Mouse (Mus musculus): Measurements from ENCODE around the gene Npepps. TPM values are rescaled to one million over a fixed set of nuclear protein-coding genes. Genes with fewer than 3 reads are reported as not detected.
"Not testable (repeated sequence)": the region's sequence is repeated elsewhere in the genome, so short reads cannot be mapped to it uniquely, and the experiment has no call there.

The Npepps gene
- total and polyA plus RNA-seq, 3 experiments: 20.5 to 41.6 TPM; not detected in 1

DNA sequence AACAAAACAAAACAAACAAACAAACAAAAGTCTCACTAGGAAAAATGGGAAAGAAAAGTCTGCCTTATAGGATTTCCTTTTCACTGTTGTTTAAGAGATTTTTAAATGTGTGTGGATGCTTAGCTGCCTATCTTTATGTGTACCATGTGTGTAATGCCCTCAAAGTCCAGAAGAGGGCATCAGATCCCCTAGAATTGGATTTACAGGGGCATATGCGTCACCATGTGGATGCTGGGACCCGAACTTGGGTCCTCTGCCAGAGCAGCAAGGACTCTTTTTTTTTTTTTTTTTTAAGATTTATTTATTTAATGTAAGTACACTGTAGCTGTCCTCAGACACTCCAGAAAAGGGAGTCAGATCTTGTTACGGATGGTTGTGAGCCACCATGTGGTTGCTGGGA lies 33.7 kb upstream of the Npepps start:
- TF ChIP-seq MYC (IDR thresholded peaks at IDR 0.05; ENCODE audit: low read depth, low read length) (peak; percentile 56; the same call in 1 of the 2 replicates), HCFC1 (IDR thresholded peaks at IDR 0.05; ENCODE audit: low read depth, low read length) (no peak), POLR2A (IDR thresholded peaks at IDR 0.05; ENCODE audit: control insufficient read depth in 1 of 2, insufficient read depth in 1 of 2, low read depth in 1 of 2, low read length in 2 of 2, poor library complexity in 1 of 2) (no peak), CTCF (IDR thresholded peaks at IDR 0.05 in 2 of 3, conservative IDR thresholded peaks at IDR 0.05 in 1 of 3; ENCODE audit: control insufficient read depth in 1 of 3, insufficient read depth in 1 of 3, low read depth in 2 of 3, low read length in 3 of 3, poor library complexity in 1 of 3, severe bottlenecking in 1 of 3) (peak; percentile 37 to 69 (median 64)), TBP (IDR thresholded peaks at IDR 0.05; ENCODE audit: low read depth, low read length) (0 out of 2 replicates have a peak, but pooled peaks have one; percentile 37), GABPA (IDR thresholded peaks at IDR 0.05; ENCODE audit: low read depth, low read length) (no peak), TAL1 (IDR thresholded peaks at IDR 0.05; ENCODE audit: low read length) (no peak), ELF1 (IDR thresholded peaks at IDR 0.05; ENCODE audit: low read depth, low read length) (no peak), ZNF384 (IDR thresholded peaks at IDR 0.05; ENCODE audit: low read depth, low read length) (peak; percentile 57; the same call in 1 of the 2 replicates), SMC3 (IDR thresholded peaks at IDR 0.05; ENCODE audit: low read depth, low read length) (peak; percentile 44), ZC3H11A (IDR thresholded peaks at IDR 0.05; ENCODE audit: low read depth, low read length) (0 out of 2 replicates have a peak, but pooled peaks have one; percentile 13), RAD21 (IDR thresholded peaks at IDR 0.05; ENCODE audit: low read depth, low read length) (peak; percentile 39)
- peak; percentile 83 for DNase-seq (ENCODE audit: low read depth, low spot score)
- Histone ChIP-seq H3K36me3 (ENCODE audit: control insufficient read depth in 1 of 2, insufficient read depth in 2 of 2, low read length in 2 of 2) (peaks cover 1 to 21% of the 10 kb centered on the region in 2 experiments; a peak in 3 of 4 replicates), H3K4me3 (ENCODE audit: control insufficient read depth in 1 of 2, insufficient read depth in 1 of 2, low read depth in 2 of 2, low read length in 2 of 2) (no peak overlapping the region), H3K9ac (ENCODE audit: control insufficient read depth, low read depth, low read length, poor library complexity, severe bottlenecking) (no peak overlapping the region), H3K27me3 (ENCODE audit: control insufficient read depth in 1 of 2, insufficient read depth in 2 of 2, low read length in 2 of 2) (no peaks in the 10 kb centered on the region), H3K79me2 (ENCODE audit: control insufficient read depth, insufficient read depth, low read length, poor library complexity) (peaks cover 5% of the 10 kb centered on the region), H3K4me1 (ENCODE audit: control insufficient read depth in 1 of 2, insufficient read depth in 2 of 2, low read length in 2 of 2) (peaks cover 0 to 21% of the 10 kb centered on the region in 2 experiments; a peak in 3 of 4 replicates), H3K9me3 (replicated peaks; ENCODE audit: insufficient read depth, low read length) (no peaks in the 10 kb centered on the region), H3K27ac (ENCODE audit: control insufficient read depth, low read depth, low read length) (no peak overlapping the region)

- Histone ChIP-seq H3K4me1 (ENCODE audit: control insufficient read depth in 1 of 2, insufficient read depth in 2 of 2, low read length in 2 of 2) (peaks cover 3 to 21% of the 10 kb centered on the region in 2 experiments; a peak in 3 of 4 replicates), H3K36me3 (ENCODE audit: control insufficient read depth in 1 of 2, insufficient read depth in 2 of 2, low read length in 2 of 2) (peaks cover 0 to 25% of the 10 kb centered on the region in 2 experiments; a peak in 3 of 4 replicates)
- not testable (repeated sequence) for H3K9ac ChIP-seq (ENCODE audit: control insufficient read depth, low read depth, low read length, poor library complexity, severe bottlenecking); H3K9me3 ChIP-seq (replicated peaks; ENCODE audit: insufficient read depth, low read length); H3K79me2 ChIP-seq (ENCODE audit: control insufficient read depth, insufficient read depth, low read length, poor library complexity); H3K27me3 ChIP-seq (ENCODE audit: control insufficient read depth in 1 of 2, insufficient read depth in 2 of 2, low read length in 2 of 2); DNase-seq (ENCODE audit: low read depth, low spot score); H3K4me3 ChIP-seq (ENCODE audit: control insufficient read depth in 1 of 2, insufficient read depth in 1 of 2, low read depth in 2 of 2, low read length in 2 of 2); H3K27ac ChIP-seq (ENCODE audit: control insufficient read depth, low read depth, low read length)
- TF ChIP-seq ZNF384 (IDR thresholded peaks at IDR 0.05; ENCODE audit: low read depth, low read length): peak; percentile 57; the same call in 1 of the 2 replicates
These were observed 32.4 kb upstream of the Npepps start for GRCm38 (mm10) chr11:97312871-97313270.

GRCm38 (mm10) chr11:97310895-97311631 lies 30.6 kb upstream of the Npepps start:
- H3K9me3 ChIP-seq (replicated peaks; ENCODE audit: insufficient read depth, low read length): no peaks in the 10 kb centered on the region
- H3K36me3 ChIP-seq (ENCODE audit: control insufficient read depth in 1 of 2, insufficient read depth in 2 of 2, low read length in 2 of 2): peaks cover 0 to 16% of the 10 kb centered on the region in 2 experiments; a peak in 2 of 4 replicates
- H3K4me1 ChIP-seq (ENCODE audit: control insufficient read depth in 1 of 2, insufficient read depth in 2 of 2, low read length in 2 of 2): peaks cover 3 to 16% of the 10 kb centered on the region in 2 experiments; a peak in 3 of 4 replicates
- no peak overlapping the region for H3K27ac ChIP-seq (ENCODE audit: control insufficient read depth, low read depth, low read length)
- DNase-seq (ENCODE audit: low read depth, low spot score): peak; percentile 35
- no peak overlapping the region for H3K9ac ChIP-seq (ENCODE audit: control insufficient read depth, low read depth, low read length, poor library complexity, severe bottlenecking)
- peaks cover 2% of the 10 kb centered on the region; the same call in 1 of the 2 replicates for H3K79me2 ChIP-seq (ENCODE audit: control insufficient read depth, insufficient read depth, low read length, poor library complexity)
- H3K27me3 ChIP-seq (ENCODE audit: control insufficient read depth in 1 of 2, insufficient read depth in 2 of 2, low read length in 2 of 2): no peaks in the 10 kb centered on the region
- H3K4me3 ChIP-seq (ENCODE audit: control insufficient read depth in 1 of 2, insufficient read depth in 1 of 2, low read depth in 2 of 2, low read length in 2 of 2): no peak overlapping the region
- TF ChIP-seq RCOR1 (IDR thresholded peaks at IDR 0.05; ENCODE audit: low read depth, low read length) (no peak), ZC3H11A (IDR thresholded peaks at IDR 0.05; ENCODE audit: low read depth, low read length) (no peak), MAX (IDR thresholded peaks at IDR 0.05; ENCODE audit: low read length) (no peak), ETS1 (IDR thresholded peaks at IDR 0.05; ENCODE audit: low read depth, low read length) (no peak), CHD1 (IDR thresholded peaks at IDR 0.05; ENCODE audit: low read depth, low read length) (no peak), JUND (IDR thresholded peaks at IDR 0.05; ENCODE audit: low read depth, low read length) (no peak), BHLHE40 (IDR thresholded peaks at IDR 0.05; ENCODE audit: borderline replicate concordance, low read depth, low read length) (no peak), MYB (IDR thresholded peaks at IDR 0.05; ENCODE audit: low read depth, low read length) (no peak), ZNF384 (IDR thresholded peaks at IDR 0.05; ENCODE audit: low read depth, low read length) (no peak), MXI1 (IDR thresholded peaks at IDR 0.05; ENCODE audit: low read depth, low read length) (no peak), NRF1 (IDR thresholded peaks at IDR 0.05; ENCODE audit: insufficient read depth, low read depth, low read length, poor library complexity, severe bottlenecking) (no peak), POLR2AphosphoS5 (IDR thresholded peaks at IDR 0.05; ENCODE audit: borderline replicate concordance, low read depth, low read length) (no peak), RAD21 (IDR thresholded peaks at IDR 0.05; ENCODE audit: low read depth, low read length) (no peak), TAL1 (IDR thresholded peaks at IDR 0.05; ENCODE audit: low read length) (no peak), SIN3A (IDR thresholded peaks at IDR 0.05; ENCODE audit: low read length) (no peak), NELFE (IDR thresholded peaks at IDR 0.05; ENCODE audit: low read depth, low read length) (no peak), MYC (IDR thresholded peaks at IDR 0.05; ENCODE audit: low read depth, low read length) (no peak)

All from MEL (cell line).